Mouse (Mus musculus) gastrocnemius, postnatal 14 days (tissue): Measurements from ENCODE around the gene Abi3bp. TPM values are rescaled to one million over a fixed set of nuclear protein-coding genes. Genes with fewer than 3 reads are reported as not detected.

Experiments
- DNase-seq: peaks from one replicate; pipeline ENCODE4 v3.0.0; 2021; ENCODE audit warnings: mixed read lengths
- intact Hi-C: fragments of 180-260 bp; cut with DNase I; formaldehyde crosslinking; loops from one replicate; pipeline ENCODE4 v1.15.1; 2025; ENCODE audit warnings: low total_unique reads
- total RNA-seq, 2 experiments: library from RNA; stranded (reverse); gene quantifications; 2 replicates each; pipeline ENCODE4 v1.2.3; 2021

The Abi3bp gene
- total RNA-seq, 2 experiments from 2014 or later: 35.5 to 41.3 TPM

DNA sequence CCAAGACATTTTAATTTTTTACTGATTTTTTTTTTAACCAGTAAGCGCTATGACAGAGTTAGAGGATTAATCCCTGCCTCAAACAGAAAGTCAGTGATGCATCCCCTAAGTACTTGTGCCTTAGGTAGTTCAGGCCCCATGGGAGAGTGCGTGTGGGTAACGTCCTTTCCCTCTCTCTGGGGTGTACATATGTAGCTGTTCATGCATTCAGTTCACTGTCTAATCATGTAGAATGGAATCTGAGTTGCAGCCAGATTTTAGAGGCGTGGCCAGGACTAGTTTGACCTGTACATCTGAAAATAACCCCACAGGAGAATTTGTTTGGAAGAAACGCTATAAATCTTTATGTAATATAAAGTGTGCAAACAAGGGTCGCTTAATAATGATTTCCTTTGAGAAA is 23.4 kb downstream of the Abi3bp start:
- no peak for DNase-seq
- intact Hi-C loops: no loop called here

DNA sequence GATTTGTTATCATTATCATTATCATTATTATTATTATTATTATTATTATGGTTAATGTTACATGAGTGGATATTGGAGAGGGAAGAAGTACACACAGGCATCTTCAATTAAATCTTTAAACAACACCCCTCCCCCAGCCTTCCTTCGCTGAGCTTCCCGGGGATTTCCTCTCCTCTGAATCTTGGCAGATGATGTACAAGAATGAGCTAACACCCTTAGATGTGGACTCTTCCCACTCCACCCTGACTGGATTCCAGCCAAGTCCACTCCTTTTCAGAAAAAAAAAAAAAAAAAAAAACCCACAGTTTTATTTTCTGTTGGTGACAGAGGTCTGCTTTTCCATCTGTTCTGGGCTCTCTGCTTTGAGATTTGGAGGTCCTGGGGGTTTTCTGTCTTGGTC is 23.8 kb downstream of the Abi3bp start:
- DNase-seq: peak; percentile 46
- intact Hi-C loops: no loop called here

DNA sequence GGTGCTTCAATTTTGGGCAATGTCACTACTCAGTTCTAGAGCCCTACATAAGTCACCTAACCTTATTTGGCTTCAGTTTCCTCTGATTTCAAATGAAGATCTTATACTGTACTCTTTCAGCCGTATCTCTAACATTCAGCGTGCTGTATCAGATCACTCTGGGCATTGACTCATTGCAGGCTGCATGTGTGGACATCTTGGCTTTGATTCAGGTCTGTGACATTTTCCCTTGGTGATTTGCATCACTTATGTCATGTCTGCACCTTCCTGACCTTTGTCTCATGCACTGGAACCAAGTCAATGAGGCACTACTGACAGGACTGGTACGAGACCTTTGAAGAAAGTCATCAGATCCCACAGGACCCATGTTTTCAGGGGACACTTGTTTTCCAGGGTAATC is 24.5 kb downstream of the Abi3bp start:
- intact Hi-C loops: no loop called here
- no peak for DNase-seq

DNA sequence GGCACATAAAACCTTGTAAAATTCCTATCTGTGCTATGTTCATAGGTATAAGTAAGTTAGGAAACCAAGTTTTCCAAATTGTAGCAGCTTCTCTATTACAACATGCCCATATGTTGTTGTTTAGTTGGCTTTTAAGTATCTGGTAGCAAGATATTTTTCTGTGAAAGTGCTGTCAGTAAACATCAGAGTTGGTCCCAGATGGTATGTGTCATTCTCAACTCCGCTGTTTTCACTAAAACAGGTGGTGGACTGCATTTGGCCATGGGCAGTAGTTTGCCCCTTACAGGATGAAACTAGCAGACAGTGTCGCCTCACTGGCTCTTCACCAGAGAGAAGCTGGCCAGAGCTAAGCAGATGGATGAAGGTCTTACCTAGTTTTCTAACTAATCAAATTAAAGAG is 26.3 kb downstream of the Abi3bp start:
- no peak for DNase-seq

DNA sequence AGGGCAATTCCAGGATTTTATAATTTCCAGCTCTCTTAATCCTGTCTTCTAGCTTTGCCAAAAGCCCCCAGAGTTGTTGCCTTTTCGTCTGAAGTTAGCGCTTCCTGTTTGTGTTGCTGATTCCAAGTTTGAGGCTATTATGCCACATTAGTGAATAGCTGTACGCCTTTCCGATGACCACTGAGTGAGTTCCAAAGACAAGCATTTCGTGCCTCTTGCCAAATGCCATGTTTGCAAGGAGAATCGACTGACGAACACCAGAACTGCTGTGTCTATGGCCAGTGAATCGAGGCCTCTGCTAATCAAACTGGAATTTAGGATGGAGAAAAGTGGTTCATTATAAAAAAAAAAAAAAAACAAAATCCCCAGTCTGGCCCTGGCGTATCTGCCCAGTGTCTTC is 40.3 kb downstream of the Abi3bp start:
- no peak for DNase-seq
- intact Hi-C loops: no loop called here

More for the DNA sequence above, 26.3 kb downstream of the Abi3bp start:
- intact Hi-C loops: no loop called here

GRCm38 (mm10) chr16:56524359-56524758 is 46.7 kb downstream of the Abi3bp start:
- intact Hi-C loops: no loop called here
- DNase-seq: no peak

DNA sequence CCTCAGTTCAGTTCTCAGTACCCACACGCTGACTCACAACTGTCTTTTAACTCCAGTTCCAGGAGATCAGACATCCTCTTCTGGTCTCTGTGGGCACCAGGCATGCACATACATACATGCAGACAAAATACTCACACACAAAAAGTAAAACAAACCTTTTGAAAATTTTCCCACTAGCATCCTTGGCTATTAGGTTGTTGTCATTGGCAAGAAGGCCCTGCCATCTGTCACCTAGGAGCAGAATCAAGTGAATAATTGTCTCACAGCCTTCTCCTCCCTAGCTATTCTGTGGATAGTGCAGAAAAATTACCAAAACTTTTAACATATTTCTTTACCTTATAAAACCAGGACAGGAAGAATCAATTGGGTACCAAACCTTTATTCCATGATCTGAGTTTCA is 48.8 kb downstream of the Abi3bp start:
- intact Hi-C loops: no loop called here
- no peak for DNase-seq

- intact Hi-C loops: no loop called here
- DNase-seq: no peak
Measured at GRCm38 (mm10) chr16:56528079-56528688, 50.5 kb downstream of the Abi3bp start.

DNA sequence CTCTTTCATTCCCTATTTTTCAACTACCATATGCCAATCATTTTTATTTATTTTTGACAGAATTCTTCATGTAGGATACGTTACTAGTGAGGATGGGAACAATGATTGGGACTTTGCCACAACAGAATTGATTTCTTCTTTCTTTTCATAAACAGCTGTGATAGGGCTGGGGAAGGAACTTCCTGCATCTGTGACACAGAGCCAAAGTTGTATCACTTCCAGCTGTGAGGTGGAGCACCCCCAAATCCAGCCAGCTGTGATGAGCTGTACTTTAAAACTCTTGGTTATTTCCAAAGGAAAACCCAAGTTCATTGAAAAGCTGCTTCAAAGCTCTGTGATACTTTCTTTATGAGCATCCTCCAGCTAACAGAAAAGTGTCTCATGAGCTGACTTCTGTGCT is 101.9 kb downstream of the Abi3bp start:
- DNase-seq: peak; percentile 54
- intact Hi-C loops: no loop called here

DNA sequence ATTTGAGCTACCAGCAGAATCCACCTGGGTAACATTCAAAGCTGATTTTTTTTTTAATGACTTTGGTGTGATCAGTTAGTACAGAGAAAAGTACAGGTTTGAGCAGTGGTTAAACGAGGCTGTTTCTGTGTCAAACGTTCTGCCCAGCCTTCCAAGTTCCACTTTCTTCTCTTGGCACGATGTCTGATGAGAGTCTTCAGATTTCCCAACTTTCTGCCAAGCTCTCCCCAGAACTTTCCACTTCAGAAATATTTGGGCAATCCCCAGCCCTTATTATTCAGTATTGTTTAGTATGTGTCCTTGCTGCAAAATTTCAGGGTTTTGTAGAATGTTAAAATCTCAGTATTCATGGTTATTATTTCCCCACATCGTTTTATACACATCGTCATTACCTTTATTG is 115.9 kb downstream of the Abi3bp start:
- no peak for DNase-seq
- intact Hi-C loops: no loop called here

DNA sequence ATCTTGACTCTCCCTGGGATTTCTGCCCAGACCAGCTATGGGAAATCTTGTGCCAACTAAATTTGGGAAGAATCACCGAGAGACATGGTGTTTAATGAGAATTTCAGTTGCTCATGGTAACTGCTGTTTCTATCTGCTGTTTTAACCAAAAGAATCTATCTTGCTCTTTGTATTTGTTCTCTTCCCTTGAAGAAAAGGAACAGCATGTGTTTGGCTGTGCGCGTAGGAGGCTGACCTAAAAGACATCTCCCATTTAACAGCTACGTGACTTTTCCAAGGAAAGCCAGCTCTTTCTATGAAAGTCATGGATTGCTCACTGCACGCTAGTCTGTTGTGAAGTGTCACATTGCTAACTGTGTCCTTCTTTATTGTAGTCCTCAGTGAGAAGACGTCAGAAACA is 117.2 kb downstream of the Abi3bp start:
- DNase-seq: no peak
- intact Hi-C loops: no loop called here

GRCm38 (mm10) chr16:56598427-56598826 is 120.7 kb downstream of the Abi3bp start:
- intact Hi-C loops: no loop called here
- no peak for DNase-seq

DNA sequence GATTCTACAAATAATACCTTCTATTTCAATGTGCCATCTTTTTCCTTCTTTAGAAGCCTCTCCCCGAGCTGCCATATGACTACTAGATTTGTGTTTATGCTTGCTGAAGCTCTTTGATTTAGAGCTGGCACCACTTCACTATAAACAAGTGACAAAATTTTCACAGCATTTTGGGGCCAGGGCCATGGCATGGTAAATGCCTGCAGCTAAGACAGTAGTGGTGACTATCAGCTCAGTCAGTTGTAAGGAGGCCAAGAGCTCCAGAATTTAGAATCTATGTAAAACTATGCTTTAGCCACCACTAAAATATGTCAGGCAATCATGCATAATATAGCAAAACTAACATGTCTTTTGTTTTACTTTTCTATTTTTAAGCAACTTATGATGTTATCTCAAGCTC is 124.7 kb downstream of the Abi3bp start:
- DNase-seq: no peak
- intact Hi-C loops: no loop called here

DNA sequence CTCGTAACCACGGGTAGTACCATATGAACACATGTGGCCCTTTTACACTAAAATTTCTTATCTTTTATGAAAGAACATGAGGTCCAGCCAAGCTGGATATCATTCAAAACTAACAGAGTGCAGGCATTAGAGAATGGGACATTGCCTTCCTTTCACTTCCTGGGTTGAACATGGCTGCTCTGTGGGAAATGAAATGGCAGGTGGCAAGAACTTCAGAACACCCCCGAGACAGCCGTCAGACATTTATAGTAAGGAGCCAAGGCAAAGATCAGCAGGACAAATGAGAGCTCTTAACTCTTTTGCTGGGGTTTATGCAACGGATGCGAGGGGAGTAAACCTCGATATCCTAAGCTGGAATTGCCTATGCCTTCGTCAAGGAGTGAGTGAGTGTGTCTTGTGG is 132.9 kb downstream of the Abi3bp start:
- intact Hi-C loops: no loop called here

GRCm38 (mm10) chr16:56611096-56611867 is 133.6 kb downstream of the Abi3bp start:
- intact Hi-C loops: no loop called here
- no peak for DNase-seq

More for the DNA sequence above, 132.9 kb downstream of the Abi3bp start:
- DNase-seq: no peak

DNA sequence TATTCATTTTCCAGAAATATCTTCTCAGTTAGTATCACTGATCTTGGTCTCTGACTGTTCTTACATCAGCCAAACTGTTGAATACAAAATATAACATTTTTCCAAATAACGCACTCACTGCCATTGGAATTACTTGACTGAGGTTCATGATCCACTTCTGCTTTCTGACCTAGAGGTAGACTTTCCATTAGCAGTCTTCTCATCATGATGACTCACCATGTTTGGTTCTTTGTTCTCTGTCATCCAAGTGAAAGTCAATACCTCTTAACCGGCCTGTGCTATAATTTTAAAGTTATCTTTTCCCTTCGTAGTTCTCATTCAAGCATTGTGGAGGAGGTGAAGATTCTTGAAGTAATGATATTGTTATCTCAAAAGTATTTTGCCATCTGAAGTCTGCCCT is 160.9 kb downstream of the Abi3bp start:
- intact Hi-C loops: no loop called here
- no peak for DNase-seq

DNA sequence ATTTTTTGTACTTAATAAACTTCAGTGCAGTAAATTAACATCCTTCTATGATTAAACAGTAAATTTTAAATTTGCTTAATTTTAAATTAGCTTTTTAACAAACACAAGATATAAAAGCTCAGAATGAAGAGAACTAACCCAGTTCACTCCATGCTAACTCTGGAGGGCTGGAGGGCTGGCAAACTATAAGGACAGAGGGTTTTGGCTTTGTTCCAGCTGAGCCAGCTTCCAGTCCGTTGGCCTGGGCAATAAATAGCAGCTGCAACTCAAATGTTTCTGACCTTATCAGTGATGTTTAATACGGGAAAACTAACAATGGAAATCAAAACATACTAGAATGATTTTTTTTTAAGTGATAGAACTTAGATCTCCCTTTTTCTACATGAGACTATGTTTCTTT is 167.6 kb downstream of the Abi3bp start:
- peak; percentile 26 for DNase-seq

GRCm38 (mm10) chr16:56646382-56647172 is 168.9 kb downstream of the Abi3bp start:
- intact Hi-C loops: no loop called here

More for the DNA sequence above, 167.6 kb downstream of the Abi3bp start:
- intact Hi-C loops: no loop called here

DNA sequence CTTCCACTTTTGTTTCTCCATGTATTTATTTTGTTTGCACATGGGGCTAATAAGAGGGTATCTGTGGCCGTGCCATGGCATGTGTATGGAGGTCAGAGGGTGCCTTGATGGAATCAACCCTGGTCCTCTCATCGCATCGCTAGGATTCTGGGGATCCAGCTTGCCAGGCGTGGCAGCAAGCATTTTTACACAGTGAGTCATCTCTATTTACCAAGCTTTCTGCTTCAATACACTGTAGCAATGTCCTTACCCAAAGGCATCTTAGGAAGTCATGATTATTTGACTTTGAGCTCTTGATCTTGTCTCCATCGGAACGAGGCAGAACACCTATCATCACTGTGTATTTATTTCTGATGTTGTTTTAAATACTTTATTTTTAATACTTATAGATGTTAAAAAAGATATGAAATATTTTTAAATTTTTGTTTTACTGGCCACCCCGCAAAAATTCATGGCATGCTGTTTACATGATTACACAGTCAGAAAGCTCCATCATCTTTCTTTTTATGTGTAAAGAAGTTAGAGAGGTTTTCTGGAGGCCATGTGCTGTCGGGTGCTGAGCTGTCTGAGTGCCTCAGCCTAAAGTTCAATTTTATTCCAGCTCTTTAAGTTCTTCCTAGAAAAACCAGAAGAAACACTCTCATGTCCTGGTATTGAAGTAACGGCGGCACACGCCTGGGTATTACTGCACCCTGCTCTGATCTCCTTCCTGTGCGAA is 177.7 kb downstream of the Abi3bp start:
- DNase-seq: no peak
- intact Hi-C loops: no loop called here

More at GRCm38 (mm10) chr16:56646382-56647172, 168.9 kb downstream of the Abi3bp start:
- no peak for DNase-seq

- DNase-seq: no peak
- intact Hi-C loops: no loop called here
Measured at GRCm38 (mm10) chr16:56658866-56659265, 181.2 kb downstream of the Abi3bp start.
